In the genomic region with DNA sequence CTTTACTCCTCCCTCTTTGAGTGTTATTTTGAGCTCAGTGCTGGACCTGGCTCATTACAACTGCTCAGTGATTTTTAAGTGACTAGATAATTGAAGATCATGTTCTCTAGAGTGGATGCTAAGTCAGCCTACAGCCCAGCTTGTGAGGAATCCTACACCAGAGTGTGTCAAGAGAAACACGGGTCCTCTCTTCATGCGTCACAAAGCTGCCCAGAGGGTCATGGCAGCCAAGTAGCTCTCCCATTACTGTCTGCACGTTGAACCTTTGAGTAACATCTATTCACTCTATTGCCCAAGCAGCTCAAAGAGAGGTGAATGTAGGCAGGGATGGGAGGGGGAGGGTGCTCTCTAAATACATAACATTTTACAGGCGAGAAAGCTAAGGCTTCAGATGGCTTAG, we compare ENCODE assay signal across 24 mouse cellular contexts.
DNase-seq lines count a peak whose midpoint lies in the region; ATAC-seq and TF ChIP-seq lines count a peak whose summit lies in the region.
"Had no signal": no experiment of that assay in that cellular context is flagged by ENCODE, and none has a peak within 500 bp of the region (broad histone marks: within the 10 kb centered on the region; RNA-seq: fewer than 3 reads in every experiment).

No protein-coding gene starts in this region.

- ATAC-seq in forebrain, postnatal 0 days, result peak; percentile 18; the same call in 1 of the 2 replicates
- ATAC-seq in forebrain, embryonic 12.5 days (ENCODE audit: low FRiP score), result no peak
- peak; percentile 91 for ATAC-seq in kidney, embryonic 15.5 days (replicated peaks; ENCODE audit: low FRiP score)
- ATAC-seq in erythroblast, adult 5-6 weeks (replicated peaks; ENCODE audit: low FRiP score, poor library complexity, severe bottlenecking), result no peak
- ATAC-seq: activated CD4-positive, CD25-positive, alpha-beta regulatory T cell, adult 4 months; forebrain, embryonic 15.5 days; hindbrain, postnatal 0 days had no signal

- no peak for TF ChIP-seq POLR2A in kidney, adult 2 months (IDR thresholded peaks at IDR 0.05; ENCODE audit: low read depth, low read length)

- H3K9ac ChIP-seq in forebrain, postnatal 0 days, result no peak overlapping the region
- no peak overlapping the region for H3K9ac ChIP-seq in forebrain, embryonic 12.5 days
- H3K9ac ChIP-seq in kidney, embryonic 15.5 days, result no peak overlapping the region
- H3K9ac ChIP-seq: forebrain, embryonic 15.5 days; heart, embryonic 12.5 days; heart, embryonic 15.5 days; hindbrain, embryonic 14.5 days had no signal

- no peak overlapping the region for H3K4me2 ChIP-seq in forebrain, postnatal 0 days (ENCODE audit: low read depth)
- H3K4me2 ChIP-seq in forebrain, embryonic 12.5 days, result no peak overlapping the region
- H3K4me2 ChIP-seq in kidney, embryonic 15.5 days, result no peak overlapping the region
- H3K4me2 ChIP-seq: forebrain, embryonic 15.5 days; heart, embryonic 12.5 days; heart, embryonic 15.5 days; hindbrain, embryonic 14.5 days had no signal

- H3K4me3 ChIP-seq in forebrain, postnatal 0 days (ENCODE audit: low read depth, low read length), result no peak overlapping the region
- no peak overlapping the region for H3K4me3 ChIP-seq in forebrain, embryonic 12.5 days (replicated peaks)
- no peak overlapping the region for H3K4me3 ChIP-seq in kidney, embryonic 15.5 days (replicated peaks)
- no peak overlapping the region for H3K4me3 ChIP-seq in kidney, adult 2 months (ENCODE audit: insufficient read depth, low read depth, low read length)
- no peak overlapping the region for H3K4me3 ChIP-seq in layer of hippocampus, adult 2 months
- H3K4me3 ChIP-seq: forebrain, embryonic 15.5 days; heart, embryonic 12.5 days; heart, embryonic 15.5 days; hindbrain, embryonic 10.5 days had no signal

- no peaks in the 10 kb centered on the region for H3K36me3 ChIP-seq in forebrain, postnatal 0 days (ENCODE audit: insufficient read depth)
- no peaks in the 10 kb centered on the region for H3K36me3 ChIP-seq in forebrain, embryonic 12.5 days (replicated peaks)
- no peaks in the 10 kb centered on the region for H3K36me3 ChIP-seq in kidney, embryonic 15.5 days
- H3K36me3 ChIP-seq in kidney, adult 2 months (ENCODE audit: control insufficient read depth, insufficient read depth, low read length), result no peaks in the 10 kb centered on the region
- H3K36me3 ChIP-seq: forebrain, embryonic 15.5 days; heart, embryonic 12.5 days; heart, embryonic 15.5 days; hindbrain, embryonic 10.5 days had no signal

- WGBS in forebrain, postnatal 0 days, result 86% methylated on average over 4 of the region's 4 CpGs
- WGBS in forebrain, embryonic 12.5 days, result 87% methylated on average over 4 of the region's 4 CpGs
- WGBS in kidney, embryonic 15.5 days, result 51% methylated on average over 4 of the region's 4 CpGs
- 38% methylated on average over 4 of the region's 4 CpGs for WGBS in kidney, adult 2 months

- H3K4me1 ChIP-seq in forebrain, postnatal 0 days (ENCODE audit: insufficient read depth), result no peaks in the 10 kb centered on the region
- H3K4me1 ChIP-seq in forebrain, embryonic 12.5 days, result 0 out of 2 replicates have a peak, but pooled peaks cover 3% of the 10 kb centered on the region
- no peaks in the 10 kb centered on the region for H3K4me1 ChIP-seq in kidney, embryonic 15.5 days
- no peaks in the 10 kb centered on the region for H3K4me1 ChIP-seq in kidney, adult 2 months (ENCODE audit: control insufficient read depth, insufficient read depth, low read length)
- H3K4me1 ChIP-seq: forebrain, embryonic 15.5 days; heart, embryonic 12.5 days; heart, embryonic 15.5 days; hindbrain, embryonic 10.5 days had no signal

- H3K27me3 ChIP-seq in forebrain, postnatal 0 days (ENCODE audit: insufficient read depth, low read length), result no peaks in the 10 kb centered on the region
- no peaks in the 10 kb centered on the region for H3K27me3 ChIP-seq in forebrain, embryonic 12.5 days
- no peaks in the 10 kb centered on the region for H3K27me3 ChIP-seq in kidney, embryonic 15.5 days
- no peaks in the 10 kb centered on the region for H3K27me3 ChIP-seq in kidney, adult 2 months (replicated peaks; ENCODE audit: control insufficient read depth, insufficient read depth, low read length)
- H3K27me3 ChIP-seq: forebrain, embryonic 15.5 days; heart, embryonic 12.5 days; heart, embryonic 15.5 days had no signal

- no peak overlapping the region for H3K27ac ChIP-seq in forebrain, postnatal 0 days (ENCODE audit: low read depth, low read length)
- H3K27ac ChIP-seq in forebrain, embryonic 12.5 days, result no peak overlapping the region
- H3K27ac ChIP-seq in kidney, embryonic 15.5 days, result no peak overlapping the region
- no peak overlapping the region for H3K27ac ChIP-seq in kidney, adult 2 months (ENCODE audit: insufficient read depth, low read depth, low read length)
- peak overlapping the region; percentile 43 for H3K27ac ChIP-seq in layer of hippocampus, adult 2 months
- H3K27ac ChIP-seq: forebrain, embryonic 15.5 days; heart, embryonic 15.5 days; hindbrain, embryonic 10.5 days; hindbrain, embryonic 14.5 days; hindbrain, postnatal 0 days had no signal

- no peak for TF ChIP-seq CTCF in forebrain, postnatal 0 days (IDR thresholded peaks at IDR 0.05; ENCODE audit: low read depth)
- no peak for TF ChIP-seq CTCF in kidney, adult 2 months (conservative IDR thresholded peaks at IDR 0.05; ENCODE audit: insufficient read depth, insufficient read length, low read depth, low read length)
- TF ChIP-seq CTCF in layer of hippocampus, adult 2 months (conservative IDR thresholded peaks at IDR 0.05), result no peak

- DNase-seq in forebrain, postnatal 0 days, result no peak
- DNase-seq in kidney, adult 2 months, result no peak
- DNase-seq in layer of hippocampus, adult 2 months (ENCODE audit: low spot score in 2 of 2), result no peak
- DNase-seq in layer of hippocampus, adult 8-10 months (ENCODE audit: low spot score in 2 of 2), result no peak
- peak; percentile 63 for DNase-seq in brain, adult 2 months (ENCODE audit: low read depth, low spot score)
- DNase-seq: adrenal gland, adult 8-10 months; adrenal gland, postnatal 25 days; cerebellum, adult 18-20 months; cerebellum, adult 9-10 months; cerebellum, postnatal 14 days; gastrocnemius, postnatal 25 days; heart, adult 18-20 months; heart, postnatal 10 days; heart, postnatal 36 days had no signal

- H3K9me3 ChIP-seq in forebrain, postnatal 0 days (ENCODE audit: low read length), result no peaks in the 10 kb centered on the region
- no peaks in the 10 kb centered on the region for H3K9me3 ChIP-seq in forebrain, embryonic 12.5 days
- H3K9me3 ChIP-seq in kidney, embryonic 15.5 days (replicated peaks), result no peaks in the 10 kb centered on the region
- H3K9me3 ChIP-seq: forebrain, embryonic 15.5 days; heart, embryonic 12.5 days; heart, embryonic 15.5 days; hindbrain, embryonic 10.5 days had no signal

Comparison
In these comparisons a context has a peak if more than half of its experiments do, and no peak if none do; other contexts are left out.
1. ATAC-seq: peak in forebrain, postnatal 0 days (single experiment) and kidney, embryonic 15.5 days (single experiment); none in forebrain, embryonic 12.5 days (single experiment) and erythroblast, adult 5-6 weeks (single experiment).